Mouse (Mus musculus) kidney, adult 2 months (tissue): ENCODE results near the gene Id3.

Experiments used
- CTCF ChIP-seq: fragments of 200-500 bp; conservative IDR thresholded peaks from 2 replicates; pipeline ENCODE4 v1.5.1; 2011; ENCODE audit warnings: low read depth, mild to moderate bottlenecking, control low read depth, low read length, moderate library complexity, mixed read lengths; ENCODE audit not compliant: insufficient read depth, insufficient read length
- POLR2A ChIP-seq: fragments of 200-500 bp; IDR thresholded peaks from one replicate; pipeline ENCODE4 v1.6.1; 2011; ENCODE audit warnings: low read depth, low read length, control low read depth

GRCm38 (mm10) chr4:136135874-136136728, 7.2 kb upstream of the Id3 start:
- no peak for TF ChIP-seq POLR2A
- TF ChIP-seq CTCF = peak; percentile 10; the same call in 1 of the 2 replicates
